Mouse (Mus musculus): Measurements from ENCODE around the gene Gpr179.

DNA sequence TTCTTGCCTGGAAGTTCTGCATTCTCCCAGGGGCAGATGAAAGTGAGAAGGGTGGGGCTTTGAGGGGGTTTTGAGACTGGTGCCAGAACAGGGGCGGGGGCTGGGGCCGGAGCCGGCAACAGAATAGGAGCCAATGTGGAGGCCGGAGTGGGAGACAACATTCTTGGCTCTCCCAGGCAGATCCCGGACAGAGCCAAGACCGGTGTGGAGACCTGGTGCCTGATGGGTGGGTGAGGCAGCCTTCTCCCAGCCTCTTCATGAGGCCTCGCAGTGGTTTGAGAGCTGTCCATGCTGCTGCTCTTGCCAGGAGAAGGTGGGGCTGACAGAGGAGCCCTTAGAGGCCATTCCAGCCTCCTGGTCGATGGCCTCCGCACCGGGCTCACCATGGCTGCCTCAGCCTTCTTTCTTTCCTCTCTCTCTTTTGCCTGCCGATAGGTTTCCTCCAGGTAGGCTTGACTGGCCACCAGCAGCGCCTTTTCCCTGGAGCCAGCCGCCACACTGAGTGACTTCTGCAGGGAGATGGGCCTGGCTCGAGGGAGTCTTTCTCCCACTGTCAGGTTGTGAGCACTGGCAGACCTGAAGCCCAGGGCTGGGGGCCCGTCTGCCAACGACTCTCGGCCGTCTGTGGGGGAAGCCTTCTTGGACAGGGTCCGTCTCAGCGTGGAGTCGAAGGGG is 13.4 kb downstream of the Gpr179 start:
- TF ChIP-seq POLR2A (IDR thresholded peaks at IDR 0.05; ENCODE audit: insufficient read length, low read depth) (no peak), TCF3 (IDR thresholded peaks at IDR 0.05; ENCODE audit: insufficient read length, low read depth) (no peak), MYOG (IDR thresholded peaks at IDR 0.05; ENCODE audit: control insufficient read depth in 1 of 3, insufficient read depth in 1 of 3, insufficient read length in 2 of 3, low read depth in 2 of 3) (no peak), E2F4 (IDR thresholded peaks at IDR 0.05; ENCODE audit: insufficient read depth) (no peak), USF1 (IDR thresholded peaks at IDR 0.05; ENCODE audit: low read depth) (no peak), POLR2AphosphoS2 (IDR thresholded peaks at IDR 0.05; ENCODE audit: insufficient read length, low read depth) (no peak), CEBPB (IDR thresholded peaks at IDR 0.05; ENCODE audit: insufficient read depth, poor library complexity, severe bottlenecking) (no peak)

Measured in myocyte (in vitro differentiated cells).